Mouse (Mus musculus) activated CD4-positive, CD25-positive, alpha-beta regulatory T cell, adult 4 months (primary cell): ENCODE results near the gene Angptl3. TPM values are rescaled to one million over a fixed set of nuclear protein-coding genes. Genes with fewer than 3 reads are reported as not detected.

Source experiments
- ATAC-seq: one replicate; pipeline ENCODE4 v1.8.0; 2017
- polyA plus RNA-seq, 2 experiments: library from polyadenylated mRNA; unstranded; fragments of 100-300 nt; shearing (Covaris generic); gene quantifications; one replicate each; pipeline ENCODE4 v1.2.1; 2017

Angptl3 gene
- polyA plus RNA-seq, result not detected

GRCm38 (mm10) chr4:99030686-99031085 lies at the start of gene Angptl3:
Gene Angptl3 (plus strand): TSS chr4:99030954.
- ATAC-seq, result no peak

GRCm38 (mm10) chr4:98984701-98985100 lies 46.1 kb upstream of the Angptl3 start:
- no peak for ATAC-seq

- no peak for ATAC-seq
Observed at GRCm38 (mm10) chr4:98993491-98993890, 37.3 kb upstream of the Angptl3 start.

GRCm38 (mm10) chr4:99005574-99005973 lies 25.2 kb upstream of the Angptl3 start:
- no peak for ATAC-seq

- no peak for ATAC-seq
Observed at GRCm38 (mm10) chr4:99006319-99006718, 24.4 kb upstream of the Angptl3 start.

GRCm38 (mm10) chr4:99011039-99011438 lies 19.7 kb upstream of the Angptl3 start:
- no peak for ATAC-seq

- no peak for ATAC-seq
Observed at GRCm38 (mm10) chr4:99022221-99022620, 8.5 kb upstream of the Angptl3 start.

GRCm38 (mm10) chr4:99028377-99028776 lies 2.4 kb upstream of the Angptl3 start:
- no peak for ATAC-seq

- ATAC-seq, result no peak
Observed at GRCm38 (mm10) chr4:99032921-99033320, 2.2 kb downstream of the Angptl3 start.

- ATAC-seq, result no peak
Observed at GRCm38 (mm10) chr4:99044854-99045253, 14.1 kb downstream of the Angptl3 start.

- ATAC-seq, result no peak
Observed at GRCm38 (mm10) chr4:99046471-99046870, 15.7 kb downstream of the Angptl3 start.

- no peak for ATAC-seq
Observed at GRCm38 (mm10) chr4:99048581-99048980, 17.8 kb downstream of the Angptl3 start.

GRCm38 (mm10) chr4:99064524-99064923 lies 33.8 kb downstream of the Angptl3 start:
- no peak for ATAC-seq

GRCm38 (mm10) chr4:99068806-99069205 lies 38.1 kb downstream of the Angptl3 start:
- ATAC-seq, result no peak

- ATAC-seq, result no peak
Observed at GRCm38 (mm10) chr4:99078005-99078404, 47.3 kb downstream of the Angptl3 start.

- ATAC-seq, result no peak
Observed at GRCm38 (mm10) chr4:99081169-99081568, 50.4 kb downstream of the Angptl3 start.

- no peak for ATAC-seq
Observed at GRCm38 (mm10) chr4:99083862-99084261, 53.1 kb downstream of the Angptl3 start.

- ATAC-seq, result no peak
Observed at GRCm38 (mm10) chr4:99087760-99088485, 57.2 kb downstream of the Angptl3 start.

- no peak for ATAC-seq
Observed at GRCm38 (mm10) chr4:99091151-99091701, 60.5 kb downstream of the Angptl3 start.

GRCm38 (mm10) chr4:99091777-99092176 lies 61.0 kb downstream of the Angptl3 start:
- no peak for ATAC-seq
